Mouse (Mus musculus) liver, embryonic 14.5 days (tissue): ENCODE measurements around the gene Scube3. TPM values are rescaled to one million over a fixed set of nuclear protein-coding genes. Genes with fewer than 3 reads are reported as not detected.

Experiments used
- ATAC-seq: fragments of 200-750 bp; cut with Nextera tagmentation; 2 replicates; pipeline ENCODE4 v1.8.0; 2017; ENCODE audit warnings: moderate number of reproducible peaks, mild to moderate bottlenecking, moderate library complexity; ENCODE audit not compliant: insufficient read depth
- DNase-seq, 3 experiments: peaks; one replicate each; pipeline ENCODE4 v3.0.0-alpha.2; 2012 to 2013; ENCODE audit warnings: low read depth in 3 of 3, low spot score in 3 of 3
- H3K27ac ChIP-seq: fragments of 300-500 bp; sonication (generic); 2 replicates; pipeline ENCODE4 v1.5.1; 2014; ENCODE audit warnings: moderate library complexity, mild to moderate bottlenecking, control low read depth, inconsistent platforms
- H3K27me3 ChIP-seq: fragments of 300-500 bp; sonication (generic); 2 replicates; pipeline ENCODE4 v1.6.1; 2014; ENCODE audit warnings: mild to moderate bottlenecking, low read length, moderate library complexity; ENCODE audit not compliant: control insufficient read depth, insufficient read depth
- H3K36me3 ChIP-seq: fragments of 300-500 bp; sonication (generic); replicated peaks from 2 replicates; pipeline ENCODE4 v1.6.1; 2014; ENCODE audit warnings: low read depth; ENCODE audit not compliant: control insufficient read depth, insufficient read depth
- H3K4me1 ChIP-seq, 2 experiments: fragments of 200-500 bp in 1 of 2; fragments of 300-500 bp in 1 of 2; sonication (generic) in 1 of 2; replicated peaks; 2 replicates each; pipeline ENCODE4 v1.6.1; 2012 to 2014; ENCODE audit warnings: antibody characterized with exemption in 1 of 2, inconsistent platforms in 1 of 2, low read length in 1 of 2; ENCODE audit not compliant: control insufficient read depth in 2 of 2, insufficient read depth in 2 of 2
- H3K4me2 ChIP-seq: fragments of 300-500 bp; sonication (generic); 2 replicates; pipeline ENCODE4 v1.6.1; 2014; ENCODE audit warnings: low read depth, mild to moderate bottlenecking, control low read depth, moderate library complexity
- H3K4me3 ChIP-seq, 2 experiments: fragments of 200-500 bp in 1 of 2; fragments of 300-500 bp in 1 of 2; sonication (generic) in 1 of 2; 2 replicates each; pipeline ENCODE4 v1.5.1; 2012 to 2014; ENCODE audit warnings: low read depth in 2 of 2, low read length in 2 of 2, mild to moderate bottlenecking in 2 of 2, control low read depth in 1 of 2, inconsistent platforms in 1 of 2, moderate library complexity in 1 of 2; ENCODE audit not compliant: insufficient read depth in 1 of 2
- H3K9ac ChIP-seq: fragments of 300-500 bp; sonication (generic); replicated peaks from 2 replicates; pipeline ENCODE4 v1.6.1; 2014; ENCODE audit warnings: mild to moderate bottlenecking, control low read depth, moderate library complexity
- H3K9me3 ChIP-seq: fragments of 300-500 bp; sonication (generic); 2 replicates; pipeline ENCODE4 v1.6.1; 2016; ENCODE audit warnings: low read length, mixed read lengths; ENCODE audit not compliant: control insufficient read depth
- CTCF ChIP-seq: IDR thresholded peaks from 2 replicates; pipeline ENCODE4 v1.5.1; 2016; ENCODE audit warnings: antibody characterized with exemption, low read depth, control low read depth
- EP300 ChIP-seq: IDR thresholded peaks from 2 replicates; pipeline ENCODE4 v1.6.1; 2016; ENCODE audit warnings: antibody characterized with exemption, low read depth
- WGBS: fragments of 180-500 bp; shearing (Covaris S2); extraction: QIAGEN DNeasy Blood & Tissue Kit; methylation state at CpG from one replicate; pipeline ENCODE4 v1.1.7; 2014; ENCODE audit not compliant: insufficient replicate concordance; 5-methylcytosine and 5-hydroxymethylcytosine counted together
- polyA plus RNA-seq, 2 experiments: library from polyadenylated mRNA; depleted of rRNA in 1 of 2; stranded (reverse) in 1 of 2; unstranded in 1 of 2; fragments of >200 nt; fragmentation: Nextera tagmentation in 1 of 2; extraction: Ambion mirVana in 1 of 2; gene quantifications; 2 replicates each; pipeline versions ENCODE4 v1.2.1 to v1.2.3; 2012 to 2014

Gene Scube3
- polyA plus RNA-seq, 2 experiments = 0.23 to 0.33 TPM

GRCm38 (mm10) chr17:28205443-28205842 lies 63.5 kb downstream of the Scube3 start:
- TF ChIP-seq EP300 = no peak
- no peak for TF ChIP-seq CTCF
- Histone ChIP-seq H3K9ac (no peak overlapping the region), H3K36me3 (no peaks in the 10 kb centered on the region), H3K4me2 (no peak overlapping the region), H3K4me1 (peaks cover 0 to 7% of the 10 kb centered on the region in 2 experiments; a peak in 2 of 4 replicates), H3K9me3 (no peaks in the 10 kb centered on the region), H3K27me3 (no peaks in the 10 kb centered on the region), H3K4me3 (no peak overlapping the region), H3K27ac (no peak overlapping the region)
- no peak for DNase-seq
- WGBS = 75% methylated on average over 8 of the region's 8 CpGs
- ATAC-seq = no peak

GRCm38 (mm10) chr17:28207092-28207491 lies 65.2 kb downstream of the Scube3 start:
- no peaks in the 10 kb centered on the region for H3K36me3 ChIP-seq
- H3K4me3 ChIP-seq = no peak overlapping the region
- ATAC-seq (peak; percentile 5; the same call in 1 of the 2 replicates), DNase-seq (no peak)
- peaks cover 0 to 12% of the 10 kb centered on the region in 2 experiments; a peak in 3 of 4 replicates for H3K4me1 ChIP-seq
- peak overlapping the region; percentile 25 for H3K27ac ChIP-seq
- WGBS = 35% methylated on average over 8 of the region's 8 CpGs
- H3K9ac ChIP-seq = peak overlapping the region; percentile 48
- peak overlapping the region; percentile 72 for H3K4me2 ChIP-seq
- H3K27me3 ChIP-seq = no peaks in the 10 kb centered on the region
- H3K9me3 ChIP-seq = no peaks in the 10 kb centered on the region
- no peak for TF ChIP-seq CTCF
- no peak for TF ChIP-seq EP300

GRCm38 (mm10) chr17:28207591-28208313 lies 65.8 kb downstream of the Scube3 start, which contains the start of gene Def6:
Def6 (plus strand) TSS chr17:28207778.
- DNase-seq = peak in 1 of 3 experiments; percentile 52
- TF ChIP-seq EP300 (no peak), CTCF (peak; percentile 68)

GRCm38 (mm10) chr17:28208314-28208612 lies 66.3 kb downstream of the Scube3 start:
- 12% methylated on average over 8 of the region's 8 CpGs for WGBS
- peaks cover 0 to 17% of the 10 kb centered on the region in 2 experiments; a peak in 3 of 4 replicates for H3K4me1 ChIP-seq
- H3K4me3 ChIP-seq = peak overlapping the region; percentile 57 to 72
- DNase-seq = no peak
- no peak for TF ChIP-seq CTCF
- no peak for TF ChIP-seq EP300
- peak overlapping the region; percentile 47 for H3K9ac ChIP-seq
- no peak; the same call in 1 of the 2 replicates for ATAC-seq
- no peaks in the 10 kb centered on the region for H3K9me3 ChIP-seq
- H3K36me3 ChIP-seq = no peaks in the 10 kb centered on the region
- no peaks in the 10 kb centered on the region for H3K27me3 ChIP-seq
- peak overlapping the region; percentile 72 for H3K4me2 ChIP-seq
- H3K27ac ChIP-seq = no peak overlapping the region

More at GRCm38 (mm10) chr17:28207591-28208313, 65.8 kb downstream of the Scube3 start, which contains the start of gene Def6:
- Histone ChIP-seq H3K4me1 (peaks cover 0 to 17% of the 10 kb centered on the region in 2 experiments; a peak in 3 of 4 replicates), H3K9me3 (no peaks in the 10 kb centered on the region), H3K4me2 (peak within 1 kb of the TSS; percentile 72), H3K27ac (peak within 1 kb of the TSS; percentile 25), H3K27me3 (no peaks in the 10 kb centered on the region), H3K4me3 (peak within 1 kb of the TSS; percentile 57 to 72), H3K9ac (peak within 1 kb of the TSS; percentile 48), H3K36me3 (no peaks in the 10 kb centered on the region)
- 3% methylated on average over 26 of the region's 26 CpGs for WGBS
- peak; percentile 78 for ATAC-seq

- Histone ChIP-seq H3K9ac (no peak overlapping the region), H3K27me3 (no peaks in the 10 kb centered on the region), H3K4me1 (peaks cover 0 to 17% of the 10 kb centered on the region in 2 experiments; a peak in 3 of 4 replicates), H3K36me3 (no peaks in the 10 kb centered on the region), H3K4me3 (peak overlapping the region in 1 of 2 experiments; percentile 8; a peak in 2 of 4 replicates), H3K27ac (no peak overlapping the region), H3K4me2 (peak overlapping the region; percentile 72), H3K9me3 (no peaks in the 10 kb centered on the region)
- ATAC-seq (no peak), DNase-seq (no peak)
- 17% methylated on average over 4 of the region's 4 CpGs for WGBS
- TF ChIP-seq CTCF (no peak), EP300 (no peak)
Observed at GRCm38 (mm10) chr17:28209457-28210110, 67.6 kb downstream of the Scube3 start.
